Mouse (Mus musculus) left cerebral cortex, postnatal 25 days (tissue): ENCODE results near the gene Mybphl. TPM values are rescaled to one million over a fixed set of nuclear protein-coding genes. Genes with fewer than 3 reads are reported as not detected.

Source experiments
- DNase-seq, 2 experiments: peaks; one replicate each; pipeline ENCODE4 v3.0.0; 2022; ENCODE audit warnings: low spot score in 2 of 2, mixed read lengths in 1 of 2
- intact Hi-C: fragments of 180-260 bp; cut with DNase I; formaldehyde crosslinking; loops from one replicate; pipeline ENCODE4 v1.15.1; 2025
- total RNA-seq, 2 experiments: library from RNA; stranded (reverse); gene quantifications; 2 replicates each; pipeline ENCODE4 v1.2.3; 2021

The Mybphl gene
- total RNA-seq, 2 experiments from 2014 or later, result 0.25 to 0.85 TPM

GRCm38 (mm10) chr3:108367828-108368227 lies 3.1 kb downstream of the Mybphl start:
- intact Hi-C loops, result no loop called here
- DNase-seq, result no peak

DNA sequence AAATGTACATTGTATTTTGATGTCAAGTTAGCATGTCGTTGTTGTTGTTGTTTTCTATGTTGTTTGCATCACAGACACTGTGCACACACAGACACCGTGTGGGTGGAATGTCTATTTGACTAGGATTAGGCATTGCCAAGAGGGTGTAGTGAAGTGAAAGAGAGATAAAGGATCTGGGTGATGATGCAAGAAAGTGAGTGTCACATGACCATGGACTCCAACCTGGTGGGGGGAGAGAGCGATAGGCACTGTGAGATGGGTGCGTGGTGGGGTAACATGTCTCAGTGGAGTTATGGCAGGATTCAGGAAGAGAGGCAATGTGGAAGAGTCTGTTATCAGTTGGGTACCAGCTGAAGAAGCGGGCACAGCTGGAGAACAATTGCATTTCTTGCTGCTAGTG lies 4.0 kb downstream of the Mybphl start:
- intact Hi-C loops, result no loop called here
- DNase-seq, result no peak

DNA sequence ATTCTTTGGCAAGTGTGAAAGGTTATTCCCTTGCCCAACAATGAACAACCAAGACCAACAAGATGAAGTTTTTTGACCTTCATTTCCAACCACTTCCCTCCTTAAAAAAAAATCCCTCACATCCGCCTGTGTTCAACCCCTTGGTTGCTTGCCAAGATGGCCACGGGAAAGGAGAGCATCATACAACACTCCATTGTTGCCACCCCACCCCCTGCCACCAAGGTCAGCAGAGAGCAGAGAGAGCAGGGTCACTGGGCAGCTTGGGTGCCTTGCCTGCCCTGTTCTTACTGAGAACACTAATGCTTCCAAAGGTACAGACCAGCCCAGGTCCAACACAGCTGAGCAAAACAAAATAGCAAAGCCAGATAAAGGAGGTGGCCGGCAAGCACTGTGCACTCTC lies 7.6 kb downstream of the Mybphl start:
- intact Hi-C loops, result no loop called here
- DNase-seq, result no peak

- DNase-seq, result no peak
- intact Hi-C loops, result no loop called here
These were observed 8.0 kb downstream of the Mybphl start for GRCm38 (mm10) chr3:108372691-108373090.

DNA sequence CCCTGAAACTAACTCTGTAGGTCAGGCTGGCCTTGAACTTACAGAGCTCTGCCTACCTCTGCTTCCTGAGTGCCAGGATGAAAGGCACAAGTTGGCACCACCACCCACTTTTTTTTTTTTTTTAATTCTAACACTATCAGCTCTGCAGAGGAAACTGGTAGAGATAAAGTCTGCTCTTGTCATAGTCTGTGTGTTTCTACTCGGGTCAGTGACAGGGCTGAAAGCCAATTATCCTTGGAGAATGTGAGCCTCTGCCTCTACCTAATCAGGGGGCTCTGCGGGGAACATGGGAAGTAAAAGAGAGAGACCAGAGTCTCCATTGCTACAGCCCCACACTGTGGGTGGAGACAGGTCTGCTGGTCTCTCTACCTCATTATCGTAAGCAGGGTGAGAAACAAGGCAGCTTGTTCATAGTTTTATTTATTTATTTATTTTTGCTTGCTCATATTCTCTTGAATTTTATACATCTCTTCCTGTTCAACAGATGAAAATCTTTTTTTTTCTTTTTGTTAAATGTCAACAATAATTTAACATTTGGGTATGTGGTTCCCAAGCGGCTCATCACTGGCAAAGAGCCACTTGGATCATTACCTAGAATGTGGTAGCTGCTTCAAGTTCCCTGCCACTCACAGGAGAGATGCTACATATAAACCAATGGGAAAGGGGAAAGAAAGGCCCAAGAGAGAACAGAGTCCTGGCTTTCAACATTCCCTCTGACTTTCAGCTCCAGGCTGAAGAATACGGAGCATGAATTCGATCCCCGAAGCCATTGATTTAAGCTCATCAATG lies 14.4 kb downstream of the Mybphl start:
- peak in 1 of 2 experiments; percentile 50 for DNase-seq

GRCm38 (mm10) chr3:108380695-108381094 lies 16.0 kb downstream of the Mybphl start:
- intact Hi-C loops, result no loop called here

More for the DNA sequence above, 14.4 kb downstream of the Mybphl start:
- intact Hi-C loops, result no loop called here

GRCm38 (mm10) chr3:108381945-108382875 lies 17.5 kb downstream of the Mybphl start:
- peak in 1 of 2 experiments; percentile 72 for DNase-seq
- intact Hi-C loops, result no loop called here

More at GRCm38 (mm10) chr3:108380695-108381094, 16.0 kb downstream of the Mybphl start:
- no peak for DNase-seq

DNA sequence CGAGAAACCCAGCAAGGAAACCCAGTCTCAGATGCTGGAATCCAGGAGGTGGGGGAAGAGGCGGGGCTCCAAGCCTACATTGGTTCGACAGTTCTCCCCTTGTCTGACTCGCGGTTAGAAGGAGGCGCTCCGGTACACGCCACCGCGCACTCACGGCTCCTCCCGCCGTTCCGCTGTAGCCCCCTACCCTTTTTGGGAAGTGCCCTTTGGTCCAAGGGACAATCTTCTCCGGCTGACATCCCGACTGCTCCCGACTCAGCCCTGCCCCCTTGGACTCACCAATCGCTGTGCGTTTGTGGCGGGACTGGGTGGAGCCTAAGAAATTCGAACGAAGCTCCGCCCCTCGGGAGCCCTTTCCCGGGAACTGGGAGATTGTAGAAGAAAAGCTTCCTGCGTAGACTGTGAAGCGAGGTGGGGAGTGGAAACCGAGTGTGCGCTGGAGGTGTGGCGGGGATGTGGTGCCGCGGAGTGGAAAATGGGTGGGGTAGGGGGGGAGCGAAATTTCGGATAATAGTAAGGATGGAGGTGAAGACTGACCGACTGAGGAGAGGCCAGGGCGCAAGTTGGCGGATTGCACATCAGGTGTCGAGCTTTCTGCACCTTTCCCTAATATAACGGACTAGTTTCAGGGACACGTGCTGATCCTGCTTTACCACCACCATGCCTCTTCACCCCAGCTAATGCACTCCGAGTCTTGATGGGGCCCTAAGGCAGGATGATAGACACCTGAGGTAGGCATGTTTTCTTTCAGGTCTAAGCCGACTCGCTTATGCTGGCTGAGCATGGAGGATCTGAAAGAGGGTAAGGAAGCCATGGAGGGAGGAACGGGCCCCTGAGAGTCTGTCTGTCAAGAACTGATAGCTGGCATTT lies 19.0 kb downstream of the Mybphl start, which contains the start of gene Psrc1:
Psrc1 (plus strand) TSS at position 355 of the 870 bp plus-strand sequence.
- DNase-seq, result peak; percentile 84 to 92
- intact Hi-C loops, result no loop called here

GRCm38 (mm10) chr3:108384425-108384824 lies 19.7 kb downstream of the Mybphl start:
- intact Hi-C loops, result no loop called here
- DNase-seq, result no peak

DNA sequence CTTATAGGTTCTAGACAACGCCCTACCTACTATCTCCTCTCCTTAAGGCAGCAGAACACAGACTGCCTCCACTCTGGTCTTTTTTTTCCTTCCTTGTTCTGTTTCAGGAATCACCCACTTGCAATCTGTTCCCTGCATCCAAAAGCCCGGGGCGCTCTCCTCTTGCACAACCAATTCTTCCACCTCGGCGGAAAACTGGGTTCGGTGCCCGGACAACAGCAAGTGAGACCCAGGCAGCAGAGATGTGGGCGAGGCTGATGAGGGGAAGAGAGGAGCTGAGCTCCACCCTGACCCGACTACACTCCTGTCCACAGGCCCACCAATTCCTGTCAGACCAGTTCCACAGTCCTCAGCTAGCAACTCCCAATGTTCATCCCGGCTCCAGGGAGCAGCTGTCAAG lies 21.5 kb downstream of the Mybphl start:
- intact Hi-C loops, result loop anchor here (2.0 kb wide), 1 partner anchor 27 kb away; no protein-coding TSS in a partner anchor
- DNase-seq, result peak; percentile 72 to 96

- DNase-seq, result peak; percentile 94 to 98
- intact Hi-C loops, result loop anchor here (1.0 kb wide), 1 partner anchor 107 kb away; no protein-coding TSS in a partner anchor
These were observed 24.4 kb downstream of the Mybphl start for GRCm38 (mm10) chr3:108389111-108389545.

DNA sequence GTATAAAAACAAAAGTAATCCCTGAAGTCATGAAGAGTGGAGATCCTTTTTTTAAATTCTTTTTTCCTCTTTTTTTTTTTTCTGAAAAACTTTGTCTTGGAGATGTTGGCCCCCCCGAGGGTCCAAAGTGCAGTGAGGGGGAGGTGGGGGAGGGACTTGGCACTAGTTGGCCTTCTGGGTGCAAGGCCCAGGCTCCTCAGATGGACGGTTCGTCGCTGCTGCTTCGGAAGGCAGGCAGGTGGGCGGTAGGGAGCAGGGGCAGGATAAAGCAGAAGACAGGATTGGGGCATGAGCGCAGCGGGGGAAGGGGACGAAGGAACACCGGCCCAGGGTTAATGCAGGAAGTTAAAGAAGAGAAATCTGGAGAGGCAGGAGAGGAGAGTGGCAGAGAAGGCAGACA lies 27.6 kb downstream of the Mybphl start:
- intact Hi-C loops, result no loop called here
- no peak for DNase-seq

- intact Hi-C loops, result no loop called here
- DNase-seq, result no peak
These were observed 28.1 kb downstream of the Mybphl start for GRCm38 (mm10) chr3:108392793-108393192.

GRCm38 (mm10) chr3:108398281-108398680 lies 33.6 kb downstream of the Mybphl start:
- intact Hi-C loops, result no loop called here
- DNase-seq, result no peak

DNA sequence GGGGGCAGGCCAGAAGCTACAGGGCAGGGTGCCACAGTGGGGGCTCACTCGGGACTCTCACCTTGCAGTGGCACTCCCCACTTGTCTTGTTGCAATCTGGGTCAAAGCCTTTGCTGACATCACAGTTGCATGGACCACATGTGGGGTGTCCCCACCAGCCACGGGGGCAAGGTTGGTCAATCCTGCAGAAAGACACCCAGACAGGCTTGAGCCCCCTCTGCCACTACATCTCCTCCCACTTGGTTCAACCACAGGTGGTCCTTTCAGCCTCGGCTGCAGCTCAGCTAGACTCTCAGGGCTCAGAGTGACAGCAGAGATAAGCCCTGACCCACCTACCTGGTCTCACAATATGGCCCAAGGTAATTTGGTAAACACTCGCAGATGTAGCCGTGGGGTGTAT lies 35.7 kb downstream of the Mybphl start:
- intact Hi-C loops, result loop anchor here (2.0 to 5.0 kb wide), 2 partner anchors 37 to 162 kb away; partner anchors contain the start of gene Tmem167b
- DNase-seq, result no peak

DNA sequence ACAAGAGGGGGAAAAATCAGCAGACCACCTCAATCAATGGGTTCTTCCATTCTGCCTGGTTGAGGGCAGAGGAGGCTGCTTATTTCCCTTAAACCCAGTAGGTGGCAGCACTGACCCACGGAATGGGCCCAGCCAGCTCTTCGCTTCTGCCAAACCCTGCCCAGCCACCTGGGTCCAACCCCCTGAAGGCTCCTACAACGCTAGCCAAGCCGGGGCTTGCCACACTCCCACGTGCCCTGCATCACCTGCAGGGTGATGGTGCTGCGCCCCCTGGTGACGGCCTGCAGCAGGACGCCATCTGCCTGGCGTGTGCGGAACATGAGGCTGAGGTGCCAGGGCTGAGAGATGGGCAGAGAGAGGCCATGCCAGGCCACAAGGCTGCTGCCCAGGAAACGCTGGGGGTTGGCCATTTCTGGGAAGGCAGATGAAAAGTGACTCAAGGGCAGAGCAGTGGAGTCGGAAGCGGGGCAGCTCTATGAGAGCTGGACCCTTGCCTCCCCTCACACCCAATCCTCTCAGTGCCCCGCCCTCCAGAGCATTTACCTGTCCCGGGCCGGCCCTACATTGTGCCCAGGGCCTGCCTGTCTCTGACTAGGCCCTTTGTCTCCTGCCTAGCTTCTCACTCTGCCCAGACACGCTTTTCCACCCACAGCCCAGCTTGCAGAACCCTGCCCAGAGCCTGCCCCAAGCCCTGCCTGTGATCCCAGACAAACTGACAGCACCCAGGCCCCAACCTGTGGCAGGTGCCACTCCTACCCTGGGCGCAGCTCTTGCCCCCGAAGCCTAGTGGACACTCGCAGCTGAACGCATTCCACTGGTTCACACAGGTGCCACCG lies 37.2 kb downstream of the Mybphl start:
- intact Hi-C loops, result loop anchor here (2.0 to 5.0 kb wide), 2 partner anchors 35 to 161 kb away; partner anchors contain the start of gene Tmem167b
- peak; percentile 73 to 86 for DNase-seq

DNA sequence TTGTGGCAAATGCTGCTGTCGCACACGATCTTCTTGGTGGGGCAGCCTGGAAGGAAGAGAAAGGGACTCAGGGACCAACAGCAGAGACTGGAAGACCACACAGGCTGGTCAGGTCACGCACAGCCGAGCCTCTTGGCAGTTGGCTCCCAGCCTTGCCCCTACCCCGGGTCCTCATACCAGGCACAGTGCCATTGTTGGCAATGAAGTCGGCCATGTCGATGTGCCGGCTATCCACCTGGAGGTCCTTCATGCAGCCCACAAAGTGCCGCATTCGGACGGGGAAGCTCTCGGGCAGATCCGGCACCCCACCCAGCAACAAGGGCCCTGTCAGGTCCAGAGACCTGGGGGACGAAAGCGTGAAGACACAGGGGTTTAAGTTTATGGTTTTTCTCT lies 37.8 kb downstream of the Mybphl start:
- DNase-seq, result no peak
- intact Hi-C loops, result loop anchor here (5.0 kb wide), 1 partner anchor 35 kb away; no protein-coding TSS in a partner anchor
